Mouse (Mus musculus) megakaryocyte-erythroid progenitor cell, adult 5-6 weeks (primary cell): ENCODE results near the gene Slc6a19. TPM values are rescaled to one million over a fixed set of nuclear protein-coding genes. Genes with fewer than 3 reads are reported as not detected.
A peak's percentile ranks its signal among the peaks of the same experiment; 100 is the strongest.

ENCODE experiments used
- ATAC-seq: replicated peaks from 2 replicates; pipeline ENCODE4 v1.8.0; 2016; ENCODE audit warnings: mild to moderate bottlenecking, inconsistent platforms; ENCODE audit not compliant: severe bottlenecking, poor library complexity, low FRiP score, low TSS enrichment
- total RNA-seq, 2 experiments: library from RNA; stranded (forward) in 1 of 2; stranded (reverse) in 1 of 2; fragments of 200-1000, 215-1000 nt in 1 of 2; fragments of >200 nt in 1 of 2; fragmentation: Nextera tagmentation in 1 of 2; gene quantifications; 2 replicates each; pipeline ENCODE4 v1.2.3; 2014 to 2017

Gene Slc6a19
- total RNA-seq, 2 experiments from 2014 or later = 5.1 TPM; not detected in 1

DNA sequence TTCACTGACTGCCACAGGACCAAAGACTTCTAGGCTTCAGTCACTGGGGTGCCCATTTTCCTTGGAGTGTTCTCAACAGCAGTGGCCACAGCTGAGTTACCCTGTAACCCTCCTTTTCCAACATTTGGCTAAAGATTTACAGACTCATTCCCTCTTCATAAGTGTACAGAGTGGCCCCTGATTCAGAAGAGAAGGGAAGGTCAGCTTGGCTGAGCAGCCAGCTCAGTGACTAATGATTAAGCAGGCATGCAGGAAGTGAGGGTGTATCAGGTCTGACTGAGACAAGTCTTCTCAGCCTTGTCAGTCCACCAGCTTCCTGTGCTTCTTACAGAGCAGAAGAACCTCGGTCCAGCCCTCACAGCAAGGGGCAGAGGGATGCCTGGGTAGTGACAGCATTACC is 24.3 kb downstream of the Slc6a19 start:
- no peak for ATAC-seq

DNA sequence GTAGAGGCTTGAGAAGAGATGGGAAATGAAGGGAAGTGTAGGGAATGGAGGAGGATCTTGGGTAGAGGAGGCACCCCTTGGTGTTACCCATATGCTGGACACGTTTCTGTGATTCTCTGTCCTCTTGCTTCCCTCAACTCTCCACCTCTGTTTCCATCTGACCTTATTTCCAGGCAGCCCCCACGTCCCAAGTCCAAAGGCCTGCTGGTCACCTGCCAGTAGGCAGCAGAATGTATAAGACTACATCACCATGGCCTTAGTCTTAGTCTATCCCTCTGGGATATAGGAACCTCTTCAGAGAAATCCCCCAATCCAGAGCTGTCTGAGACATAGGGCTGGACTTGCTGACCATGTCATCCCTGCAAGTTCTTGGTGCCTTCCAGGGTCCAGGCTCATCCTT is 25.4 kb downstream of the Slc6a19 start:
- ATAC-seq = no peak

DNA sequence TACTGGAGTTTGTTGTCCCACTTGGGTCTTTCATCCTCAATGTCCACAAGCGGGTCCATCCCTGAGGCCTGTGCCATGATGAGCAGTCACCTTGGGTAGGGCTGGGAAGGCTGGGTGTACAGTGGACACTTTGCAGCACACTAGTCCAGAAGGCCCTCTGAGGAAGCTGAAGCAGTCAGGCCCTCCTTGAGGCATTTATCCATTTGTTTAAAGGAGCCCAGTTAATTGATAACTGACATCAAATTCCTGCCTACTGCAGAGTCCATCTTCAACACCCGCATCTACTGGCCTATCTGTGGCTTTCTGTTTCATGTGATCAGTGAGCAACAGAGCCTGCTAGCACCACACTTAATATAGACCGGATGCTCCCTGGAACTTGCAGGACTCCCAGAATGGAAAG is 26.8 kb downstream of the Slc6a19 start, which contains the start of gene Slc6a18:
Slc6a18 (minus strand) TSS at position 171 of the 400 bp plus-strand sequence.
- no peak for ATAC-seq

DNA sequence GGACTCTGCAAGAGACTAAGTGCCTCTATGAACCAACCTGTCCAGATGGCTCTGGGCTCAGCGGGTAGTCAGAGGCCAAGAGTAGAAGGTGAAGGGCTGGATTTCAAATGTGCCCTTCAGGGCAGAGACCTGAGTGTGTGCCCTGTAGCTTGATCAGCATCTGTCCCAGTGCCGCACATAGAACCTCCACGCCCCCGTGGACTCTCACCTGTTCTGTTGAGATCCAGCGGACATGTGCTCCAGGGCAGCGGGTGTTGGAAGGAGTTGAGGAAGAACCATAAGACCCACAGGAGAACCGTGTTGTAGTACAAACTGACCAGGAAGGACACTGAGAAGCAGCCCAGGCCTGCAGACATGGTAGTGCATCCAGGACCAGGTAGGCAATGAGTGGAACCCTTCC is 29.5 kb downstream of the Slc6a19 start:
- no peak for ATAC-seq

DNA sequence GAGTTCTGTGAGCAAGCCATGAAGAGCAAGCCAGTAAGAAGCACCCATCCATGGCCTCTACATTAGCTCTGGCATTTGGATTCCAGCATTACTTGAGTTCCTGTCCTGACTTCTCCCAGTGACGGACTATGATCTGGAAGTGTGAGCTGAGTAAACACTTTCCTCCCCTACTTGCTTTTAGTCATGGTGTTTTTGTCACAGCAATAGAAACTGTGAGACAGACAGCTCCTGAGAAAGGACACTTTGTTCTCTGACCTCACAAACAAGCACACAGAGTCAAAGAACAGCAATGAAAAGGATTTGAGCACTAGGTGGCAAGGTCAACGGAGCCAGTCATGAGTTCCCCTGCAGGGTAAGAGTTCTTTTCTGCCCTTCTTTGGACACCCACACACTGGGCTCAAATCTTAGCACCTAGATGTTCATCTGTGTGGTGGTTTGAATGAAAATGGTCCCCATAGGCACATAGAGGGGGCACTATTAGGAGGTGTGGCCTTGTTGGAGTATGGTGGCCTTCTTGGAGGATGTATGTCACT is 44.4 kb downstream of the Slc6a19 start:
- no peak for ATAC-seq

DNA sequence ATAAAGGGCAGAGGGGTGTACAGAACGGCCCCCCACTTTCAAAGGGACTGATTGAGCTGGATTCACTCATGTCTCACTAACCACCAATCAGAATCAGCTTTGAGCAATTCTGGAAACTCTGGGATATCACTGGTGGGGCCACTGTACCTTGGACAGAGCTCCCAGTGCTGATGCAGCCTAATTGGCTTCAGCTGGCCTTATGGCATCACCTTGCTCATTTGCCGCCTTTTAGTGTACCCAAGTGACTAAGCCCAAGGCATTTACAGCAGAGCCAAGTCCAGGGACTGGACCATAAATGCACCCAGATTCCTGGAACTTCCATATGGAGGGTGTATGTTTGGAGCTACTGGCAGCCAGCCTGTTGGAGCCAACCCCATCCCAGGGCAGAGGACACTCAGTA is 45.7 kb downstream of the Slc6a19 start:
- no peak for ATAC-seq

DNA sequence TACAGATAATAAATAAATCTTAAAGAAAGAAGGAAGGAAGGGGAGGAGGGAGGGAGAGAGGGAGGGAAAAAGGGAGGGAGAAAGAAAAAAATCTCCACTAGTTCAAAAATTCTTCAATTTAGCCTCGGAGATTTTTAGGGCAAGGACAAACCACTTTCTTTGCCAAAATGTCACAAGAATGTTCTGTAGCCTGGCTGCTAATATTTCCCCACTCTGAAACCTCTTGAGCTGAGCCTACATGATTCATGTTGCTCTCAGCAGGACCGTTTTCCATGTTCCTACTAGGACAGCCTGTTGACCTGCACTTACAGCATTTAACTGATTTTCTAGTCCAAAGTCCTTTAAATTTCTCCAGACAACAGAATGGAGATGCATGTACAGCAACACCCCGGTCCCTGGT is 49.7 kb downstream of the Slc6a19 start:
- ATAC-seq = no peak

DNA sequence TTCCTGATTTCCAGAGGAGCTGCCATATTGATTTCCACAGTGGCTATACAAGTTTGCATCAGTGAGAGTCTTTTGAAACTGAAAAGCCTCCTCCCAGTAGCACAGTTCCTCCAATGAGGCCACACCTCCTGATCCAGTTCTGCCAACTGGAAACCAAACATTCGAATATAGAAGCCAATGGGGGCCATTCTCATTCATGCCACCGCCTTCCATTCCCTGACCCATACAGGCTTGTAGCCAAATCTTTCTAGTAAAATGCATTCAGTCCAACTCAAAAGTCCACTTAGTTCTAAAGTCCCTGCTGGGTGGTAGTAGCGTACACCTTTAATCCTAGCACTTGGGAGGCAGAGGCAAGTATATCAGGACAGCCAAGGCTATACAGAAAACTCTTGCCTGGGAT is 51.4 kb downstream of the Slc6a19 start:
- no peak for ATAC-seq

DNA sequence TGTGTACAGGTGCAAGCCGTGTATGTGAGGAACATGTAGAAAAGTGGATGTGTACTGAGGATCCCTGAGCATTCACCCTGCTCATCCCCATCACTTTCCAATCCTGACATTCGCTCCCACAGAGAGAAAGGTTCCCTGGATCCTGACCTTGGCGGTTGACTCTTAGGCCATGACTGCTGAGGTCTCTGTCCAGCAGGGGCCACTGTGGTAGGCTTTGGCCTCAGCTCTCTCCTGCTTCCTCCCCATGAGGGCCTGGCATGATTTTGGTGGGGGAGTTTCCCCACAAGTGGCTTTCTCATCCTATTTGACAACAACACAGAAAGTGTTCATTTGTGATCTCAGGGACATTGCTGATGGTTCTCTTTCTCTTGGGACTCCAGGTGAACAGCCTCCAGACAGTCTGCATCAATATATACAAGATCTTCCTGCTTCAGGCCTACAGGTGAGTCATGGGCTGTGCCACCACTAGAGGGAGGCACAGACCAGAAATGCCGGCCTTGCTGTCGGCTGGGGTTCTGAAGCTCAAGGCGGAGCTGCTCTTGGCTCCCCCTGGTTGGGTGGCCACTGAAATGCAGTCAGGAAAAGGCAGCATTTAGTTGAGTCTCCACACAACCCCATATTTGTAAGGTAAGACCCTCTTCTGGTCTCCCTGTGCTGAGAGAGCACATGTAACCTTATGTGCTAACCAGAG is 58.1 kb downstream of the Slc6a19 start:
- peak; percentile 95 for ATAC-seq

DNA sequence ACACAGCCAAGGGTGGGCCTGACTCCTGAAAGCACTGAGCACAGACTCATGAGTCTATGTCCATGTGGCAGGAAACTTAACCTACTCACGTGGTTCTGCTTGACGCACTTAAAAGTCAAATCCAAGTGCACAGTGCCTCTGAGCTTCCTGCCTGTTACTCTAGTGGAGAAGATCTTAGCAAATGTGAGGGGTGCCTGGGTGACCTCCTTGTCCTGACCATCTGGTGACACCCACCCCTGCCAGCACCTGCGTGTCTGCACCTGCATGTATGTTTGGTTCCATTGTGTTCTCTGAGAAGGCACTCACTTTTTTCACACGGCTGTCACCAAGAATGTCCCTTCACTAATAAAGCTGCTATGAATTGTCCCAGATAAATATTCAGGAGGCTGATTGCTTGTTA is 63.4 kb downstream of the Slc6a19 start:
- ATAC-seq = no peak

DNA sequence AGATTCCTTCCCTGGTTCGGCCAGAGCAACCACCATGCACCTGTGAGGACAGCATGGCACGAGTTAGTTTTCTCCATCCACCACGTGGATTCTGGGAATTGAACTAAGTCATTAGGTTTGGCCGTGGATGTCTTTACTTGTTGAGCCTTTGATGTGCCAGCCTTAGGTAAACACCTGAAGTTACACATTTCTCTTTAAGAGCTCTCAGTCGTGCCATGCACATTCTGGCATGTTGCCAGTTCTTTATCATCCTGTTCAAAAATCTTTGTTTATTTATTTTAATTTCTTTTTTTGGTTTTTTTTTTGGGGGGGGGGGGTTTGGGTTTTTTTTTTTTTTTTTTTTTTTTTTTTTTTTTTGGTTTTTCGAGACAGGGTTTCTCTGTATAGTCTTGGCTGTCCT is 66.8 kb downstream of the Slc6a19 start:
- no peak for ATAC-seq

DNA sequence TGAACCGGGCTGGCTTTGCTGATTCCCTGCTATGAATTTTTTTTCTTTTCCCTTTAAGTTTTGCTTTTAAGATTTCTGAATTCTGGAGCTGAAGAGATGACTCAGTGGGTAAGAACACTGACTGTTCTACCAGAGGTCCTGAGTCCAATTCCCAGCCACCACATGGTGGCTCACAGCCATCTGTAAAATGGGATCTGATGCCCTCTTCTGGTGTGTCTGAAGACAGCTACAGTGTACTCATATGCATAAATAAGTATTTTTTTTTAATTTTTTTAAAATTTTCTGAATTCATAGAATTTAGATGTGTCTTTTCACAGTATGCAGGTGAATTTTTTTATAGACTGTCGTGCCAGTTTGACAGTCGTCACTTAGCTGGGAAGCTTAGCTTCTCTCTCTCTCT is 72.8 kb downstream of the Slc6a19 start:
- no peak for ATAC-seq

Other genes starting within 250 kb of the Slc6a19 start
- 46.7 and 50.6 TPM in 2 replicates for gene Lpcat1, start 237.7 kb downstream of the Slc6a19 start, total RNA-seq (2014; fragmentation: Nextera tagmentation)
- gene Lpcat1, start 237.7 kb downstream of the Slc6a19 start, total RNA-seq (2017) = 19.3 and 32.4 TPM in 2 replicates
- gene Slc6a3, start 168.1 kb downstream of the Slc6a19 start, total RNA-seq (2014; fragmentation: Nextera tagmentation) = not detected in 2 replicates
- gene Slc6a3, start 168.1 kb downstream of the Slc6a19 start, total RNA-seq (2017) = not detected in 2 replicates
- 130 and 134 TPM in 2 replicates for gene Clptm1l, start 100.9 kb downstream of the Slc6a19 start, total RNA-seq (2014; fragmentation: Nextera tagmentation)
- 86.7 and 87.6 TPM in 2 replicates for gene Clptm1l, start 100.9 kb downstream of the Slc6a19 start, total RNA-seq (2017)
- gene Tert, start 78.0 kb downstream of the Slc6a19 start, total RNA-seq (2014; fragmentation: Nextera tagmentation) = 3.2 TPM in 1 of 2 replicates, not detected in the other
- 0.53 and 6.0 TPM in 2 replicates for gene Tert, start 78.0 kb downstream of the Slc6a19 start, total RNA-seq (2017)
- gene Slc6a18, start 26.8 kb downstream of the Slc6a19 start, total RNA-seq (2014; fragmentation: Nextera tagmentation) = not detected in 2 replicates
- gene Slc6a18, start 26.8 kb downstream of the Slc6a19 start, total RNA-seq (2017) = not detected in 2 replicates
- gene Slc12a7, start 28.2 kb upstream of the Slc6a19 start, total RNA-seq (2014; fragmentation: Nextera tagmentation) = 13.3 and 15.4 TPM in 2 replicates
- gene Slc12a7, start 28.2 kb upstream of the Slc6a19 start, total RNA-seq (2017) = 2.2 and 3.5 TPM in 2 replicates
- not detected in 2 replicates for gene Nkd2, start 142.8 kb upstream of the Slc6a19 start, total RNA-seq (2014; fragmentation: Nextera tagmentation)
- not detected in 2 replicates for gene Nkd2, start 142.8 kb upstream of the Slc6a19 start, total RNA-seq (2017)
- gene Trip13, start 232.9 kb upstream of the Slc6a19 start, total RNA-seq (2014; fragmentation: Nextera tagmentation) = 37.5 and 52.5 TPM in 2 replicates
- gene Trip13, start 232.9 kb upstream of the Slc6a19 start, total RNA-seq (2017) = 46.2 and 52.3 TPM in 2 replicates
- gene Brd9, start 232.9 kb upstream of the Slc6a19 start, total RNA-seq (2014; fragmentation: Nextera tagmentation) = 27.7 and 39.5 TPM in 2 replicates
- gene Brd9, start 232.9 kb upstream of the Slc6a19 start, total RNA-seq (2017) = 63.8 and 65.3 TPM in 2 replicates